Mouse (Mus musculus): Measurements from ENCODE around the gene Cd19. TPM values are rescaled to one million over a fixed set of nuclear protein-coding genes. Genes with fewer than 3 reads are reported as not detected.
"Not testable (repeated sequence)": the region's sequence is repeated elsewhere in the genome, so short reads cannot be mapped to it uniquely, and the experiment has no call there.

Gene Cd19
- polyA plus RNA-seq, 2 experiments, result 0.30 to 0.34 TPM

- ATAC-seq (ENCODE audit: insufficient read depth) (no peak), DNase-seq (ENCODE audit: low read depth in 3 of 3, low spot score in 3 of 3) (no peak)
- H3K9me3 ChIP-seq (ENCODE audit: control insufficient read depth, low read length), result no peaks in the 10 kb centered on the region
- TF ChIP-seq CTCF (IDR thresholded peaks at IDR 0.05; ENCODE audit: low read depth) (no peak), EP300 (IDR thresholded peaks at IDR 0.05; ENCODE audit: low read depth) (no peak)
- no peak overlapping the region for H3K9ac ChIP-seq (replicated peaks)
- H3K27ac ChIP-seq, result no peak overlapping the region
- no peak overlapping the region for H3K4me3 ChIP-seq (ENCODE audit: insufficient read depth in 1 of 2, low read depth in 2 of 2, low read length in 2 of 2)
- no peaks in the 10 kb centered on the region for H3K4me1 ChIP-seq (replicated peaks; ENCODE audit: control insufficient read depth in 2 of 2, insufficient read depth in 2 of 2, low read length in 1 of 2)
- H3K27me3 ChIP-seq (ENCODE audit: control insufficient read depth, insufficient read depth, low read length), result no peaks in the 10 kb centered on the region
- H3K36me3 ChIP-seq (replicated peaks; ENCODE audit: control insufficient read depth, insufficient read depth, low read depth), result no peaks in the 10 kb centered on the region
- no peak overlapping the region for H3K4me2 ChIP-seq (ENCODE audit: low read depth)
- WGBS (ENCODE audit: insufficient replicate concordance), result 74% methylated on average over 4 of the region's 4 CpGs
Measured at GRCm38 (mm10) chr7:126411061-126411460, 3.6 kb downstream of the Cd19 start.

- Histone ChIP-seq H3K9ac (replicated peaks) (no peak overlapping the region), H3K4me2 (ENCODE audit: low read depth) (no peak overlapping the region), H3K9me3 (ENCODE audit: control insufficient read depth, low read length) (no peaks in the 10 kb centered on the region), H3K36me3 (replicated peaks; ENCODE audit: control insufficient read depth, insufficient read depth, low read depth) (no peaks in the 10 kb centered on the region), H3K4me1 (replicated peaks; ENCODE audit: control insufficient read depth in 2 of 2, insufficient read depth in 2 of 2, low read length in 1 of 2) (no peaks in the 10 kb centered on the region), H3K27ac (no peak overlapping the region), H3K27me3 (ENCODE audit: control insufficient read depth, insufficient read depth, low read length) (no peaks in the 10 kb centered on the region), H3K4me3 (ENCODE audit: insufficient read depth in 1 of 2, low read depth in 2 of 2, low read length in 2 of 2) (no peak overlapping the region)
- TF ChIP-seq EP300 (IDR thresholded peaks at IDR 0.05; ENCODE audit: low read depth), result no peak
- TF ChIP-seq CTCF (IDR thresholded peaks at IDR 0.05; ENCODE audit: low read depth), result no peak
- no peak for ATAC-seq (ENCODE audit: insufficient read depth)
- WGBS (ENCODE audit: insufficient replicate concordance), result 78% methylated on average over 2 of the region's 2 CpGs
- DNase-seq (ENCODE audit: low read depth in 3 of 3, low spot score in 3 of 3), result no peak
Measured at GRCm38 (mm10) chr7:126408686-126409085, 6.0 kb downstream of the Cd19 start.

- H3K36me3 ChIP-seq (replicated peaks; ENCODE audit: control insufficient read depth, insufficient read depth, low read depth); H3K4me3 ChIP-seq (ENCODE audit: insufficient read depth in 1 of 2, low read depth in 2 of 2, low read length in 2 of 2); ATAC-seq (ENCODE audit: insufficient read depth); H3K4me2 ChIP-seq (ENCODE audit: low read depth); H3K4me1 ChIP-seq (replicated peaks; ENCODE audit: control insufficient read depth in 2 of 2, insufficient read depth in 2 of 2, low read length in 1 of 2); H3K9ac ChIP-seq (replicated peaks); H3K9me3 ChIP-seq (ENCODE audit: control insufficient read depth, low read length); DNase-seq (ENCODE audit: low read depth in 3 of 3, low spot score in 3 of 3); H3K27ac ChIP-seq; H3K27me3 ChIP-seq (ENCODE audit: control insufficient read depth, insufficient read depth, low read length): not testable (repeated sequence)
- 70% methylated on average over 8 of the region's 8 CpGs for WGBS (ENCODE audit: insufficient replicate concordance)
Measured at GRCm38 (mm10) chr7:126402518-126402917, 12.2 kb downstream of the Cd19 start.

- Histone ChIP-seq H3K4me2 (ENCODE audit: low read depth) (no peak overlapping the region), H3K36me3 (replicated peaks; ENCODE audit: control insufficient read depth, insufficient read depth, low read depth) (no peaks in the 10 kb centered on the region), H3K27me3 (ENCODE audit: control insufficient read depth, insufficient read depth, low read length) (no peaks in the 10 kb centered on the region), H3K4me1 (replicated peaks; ENCODE audit: control insufficient read depth in 2 of 2, insufficient read depth in 2 of 2, low read length in 1 of 2) (peaks cover 15 to 17% of the 10 kb centered on the region in 2 experiments), H3K9me3 (ENCODE audit: control insufficient read depth, low read length) (no peaks in the 10 kb centered on the region), H3K4me3 (ENCODE audit: insufficient read depth in 1 of 2, low read depth in 2 of 2, low read length in 2 of 2) (no peak overlapping the region), H3K9ac (replicated peaks) (no peak overlapping the region), H3K27ac (no peak overlapping the region)
- ATAC-seq (ENCODE audit: insufficient read depth) (no peak), DNase-seq (ENCODE audit: low read depth in 3 of 3, low spot score in 3 of 3) (peak; percentile 47 to 68 (median 68))
- 4% methylated on average over 5 of the region's 5 CpGs for WGBS (ENCODE audit: insufficient replicate concordance)
- TF ChIP-seq CTCF (IDR thresholded peaks at IDR 0.05; ENCODE audit: low read depth), result peak; percentile 93
- no peak for TF ChIP-seq EP300 (IDR thresholded peaks at IDR 0.05; ENCODE audit: low read depth)
Measured at GRCm38 (mm10) chr7:126399548-126399947, 15.1 kb downstream of the Cd19 start.

GRCm38 (mm10) chr7:126397822-126398221, 16.9 kb downstream of the Cd19 start:
- no peaks in the 10 kb centered on the region for H3K9me3 ChIP-seq (ENCODE audit: control insufficient read depth, low read length)
- no peaks in the 10 kb centered on the region for H3K36me3 ChIP-seq (replicated peaks; ENCODE audit: control insufficient read depth, insufficient read depth, low read depth)
- H3K4me1 ChIP-seq (replicated peaks; ENCODE audit: control insufficient read depth in 2 of 2, insufficient read depth in 2 of 2, low read length in 1 of 2), result peaks cover 15 to 17% of the 10 kb centered on the region in 2 experiments
- WGBS (ENCODE audit: insufficient replicate concordance), result 13% methylated on average over 4 of the region's 4 CpGs
- no peak overlapping the region for H3K4me3 ChIP-seq (ENCODE audit: insufficient read depth in 1 of 2, low read depth in 2 of 2, low read length in 2 of 2)
- H3K27me3 ChIP-seq (ENCODE audit: control insufficient read depth, insufficient read depth, low read length), result no peaks in the 10 kb centered on the region
- H3K4me2 ChIP-seq (ENCODE audit: low read depth), result no peak overlapping the region
- ATAC-seq (ENCODE audit: insufficient read depth) (no peak), DNase-seq (ENCODE audit: low read depth in 3 of 3, low spot score in 3 of 3) (no peak)
- no peak overlapping the region for H3K9ac ChIP-seq (replicated peaks)
- H3K27ac ChIP-seq, result no peak overlapping the region
- TF ChIP-seq EP300 (IDR thresholded peaks at IDR 0.05; ENCODE audit: low read depth) (no peak), CTCF (IDR thresholded peaks at IDR 0.05; ENCODE audit: low read depth) (no peak)
